Mouse (Mus musculus) cerebellum, adult 11 months (tissue): ENCODE measurements around the gene Arsb.
"Not testable (repeated sequence)": the region's sequence is repeated elsewhere in the genome, so short reads cannot be mapped to it uniquely, and the experiment has no call there.

Experiments used
- DNase-seq: peaks from one replicate; pipeline ENCODE4 v3.0.0; 2022

Gene Arsb

GRCm38 (mm10) chr13:93792945-93793642, 21.7 kb downstream of the Arsb start:
- no peak for DNase-seq

- DNase-seq = no peak
Measured at GRCm38 (mm10) chr13:93793643-93794182, 22.3 kb downstream of the Arsb start.

- DNase-seq = no peak
Measured at GRCm38 (mm10) chr13:93797011-93797600, 25.7 kb downstream of the Arsb start.

DNA sequence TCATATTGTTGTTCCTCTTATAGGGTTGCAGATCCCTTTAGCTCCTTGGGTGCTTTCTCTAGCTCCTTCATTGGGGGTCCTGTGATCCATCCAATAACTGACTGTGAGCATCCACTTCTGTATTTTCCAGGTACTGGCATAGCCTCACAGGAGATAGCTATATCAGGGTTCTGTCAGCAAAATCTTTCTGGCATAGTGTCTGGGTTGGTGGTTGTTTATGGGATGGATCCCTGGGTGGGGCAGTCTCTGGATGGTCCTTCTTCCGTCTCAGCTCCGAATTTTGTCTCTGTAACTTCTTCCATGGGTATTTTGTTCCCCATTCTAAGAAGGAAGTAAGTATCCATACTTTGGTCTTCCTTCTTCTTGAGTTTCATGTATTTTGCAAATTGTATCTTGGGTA, 38.9 kb downstream of the Arsb start:
- not testable (repeated sequence) for DNase-seq

GRCm38 (mm10) chr13:93814081-93814480, 42.7 kb downstream of the Arsb start:
- DNase-seq = no peak

DNA sequence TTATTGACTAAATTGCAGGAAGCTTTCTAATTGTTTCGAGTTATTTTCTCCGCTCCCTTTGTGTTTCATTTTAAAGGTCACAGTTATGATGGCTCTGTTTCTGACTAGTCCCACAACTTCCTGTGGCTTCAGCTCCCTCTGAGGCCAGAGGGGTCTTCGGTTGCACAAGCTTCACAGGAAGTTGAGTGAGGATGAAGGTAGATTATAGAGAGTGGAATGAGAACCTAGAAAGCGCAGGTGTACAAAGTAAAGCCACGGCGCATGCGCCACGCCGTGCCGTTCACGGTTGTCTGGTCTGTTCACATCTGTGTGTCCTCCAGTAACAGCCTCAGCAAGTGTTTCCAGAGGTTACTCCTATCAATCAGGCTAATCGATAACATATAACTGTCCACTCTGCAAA, 43.2 kb downstream of the Arsb start:
- DNase-seq = no peak

DNA sequence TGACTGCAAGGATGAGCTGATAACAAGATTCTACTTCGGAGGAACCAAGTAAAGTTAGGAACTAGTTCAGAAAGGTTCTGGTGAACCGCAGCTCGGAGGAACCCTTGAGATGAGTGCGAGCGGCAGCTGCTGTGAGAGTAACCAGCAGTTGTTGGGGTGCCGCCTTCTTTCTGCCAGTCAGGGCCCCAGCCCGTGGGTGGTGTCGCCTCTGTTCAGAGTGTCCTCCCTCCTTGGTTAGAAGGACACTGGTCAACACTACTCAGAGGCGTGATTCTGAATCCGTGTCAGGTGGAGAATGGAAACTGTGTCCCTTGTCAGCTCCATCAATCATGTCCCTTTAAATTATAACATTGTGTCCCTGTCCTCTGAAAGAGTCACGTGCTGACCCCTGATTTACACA, 43.7 kb downstream of the Arsb start:
- no peak for DNase-seq

GRCm38 (mm10) chr13:93816127-93816526, 44.7 kb downstream of the Arsb start:
- DNase-seq = no peak

DNA sequence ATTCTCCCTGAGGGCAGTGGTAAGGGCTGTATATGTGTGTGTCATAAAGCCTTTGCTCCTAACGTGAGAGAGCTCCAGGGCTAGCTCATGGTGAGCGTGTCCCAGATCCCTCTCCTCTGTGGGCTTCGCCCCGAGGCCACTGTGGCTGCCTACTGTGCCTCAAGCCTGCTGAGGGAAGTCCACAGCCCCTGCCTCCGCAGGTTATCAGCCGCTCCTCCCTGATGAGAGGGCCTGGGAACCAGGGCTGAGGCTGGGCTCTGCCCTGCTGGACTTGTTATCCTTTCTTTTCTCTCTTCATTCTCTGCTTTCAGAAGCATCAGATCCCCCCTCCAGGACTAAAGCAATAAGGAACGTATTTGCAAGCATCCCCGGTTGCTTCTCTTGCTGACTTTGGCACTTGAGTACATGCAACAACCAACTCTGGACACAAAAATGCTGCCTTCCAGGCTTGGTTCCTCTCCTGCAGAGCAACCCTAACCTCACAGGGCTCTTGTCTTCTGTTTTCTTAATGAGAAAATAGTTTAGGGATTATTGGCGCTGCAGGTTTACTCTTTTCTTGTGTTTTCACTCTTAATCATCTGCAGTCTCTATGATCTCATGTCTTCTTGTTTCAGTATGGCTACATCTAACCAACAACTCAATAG, 45.4 kb downstream of the Arsb start:
- no peak for DNase-seq

DNA sequence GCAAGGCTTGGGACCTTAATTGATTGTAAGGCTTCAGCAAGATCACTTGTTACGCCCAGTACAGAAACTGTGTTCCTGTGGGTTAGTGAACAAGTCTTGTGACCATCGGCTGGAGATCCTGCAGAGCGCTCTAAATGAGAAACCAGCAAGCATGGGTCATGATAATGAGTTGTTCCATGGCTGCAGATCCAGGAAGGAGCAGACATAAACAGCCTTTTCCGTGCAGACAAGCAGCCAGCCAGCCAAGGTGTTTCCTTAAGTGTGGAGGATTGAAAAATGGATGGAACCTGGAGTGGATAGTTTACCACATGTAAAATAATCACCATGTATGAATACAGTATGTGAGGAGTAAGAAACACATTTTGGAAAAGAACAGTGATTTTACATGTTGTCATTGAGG, 48.7 kb downstream of the Arsb start:
- no peak for DNase-seq

- DNase-seq = no peak
Measured at GRCm38 (mm10) chr13:93822001-93822400, 50.6 kb downstream of the Arsb start.

DNA sequence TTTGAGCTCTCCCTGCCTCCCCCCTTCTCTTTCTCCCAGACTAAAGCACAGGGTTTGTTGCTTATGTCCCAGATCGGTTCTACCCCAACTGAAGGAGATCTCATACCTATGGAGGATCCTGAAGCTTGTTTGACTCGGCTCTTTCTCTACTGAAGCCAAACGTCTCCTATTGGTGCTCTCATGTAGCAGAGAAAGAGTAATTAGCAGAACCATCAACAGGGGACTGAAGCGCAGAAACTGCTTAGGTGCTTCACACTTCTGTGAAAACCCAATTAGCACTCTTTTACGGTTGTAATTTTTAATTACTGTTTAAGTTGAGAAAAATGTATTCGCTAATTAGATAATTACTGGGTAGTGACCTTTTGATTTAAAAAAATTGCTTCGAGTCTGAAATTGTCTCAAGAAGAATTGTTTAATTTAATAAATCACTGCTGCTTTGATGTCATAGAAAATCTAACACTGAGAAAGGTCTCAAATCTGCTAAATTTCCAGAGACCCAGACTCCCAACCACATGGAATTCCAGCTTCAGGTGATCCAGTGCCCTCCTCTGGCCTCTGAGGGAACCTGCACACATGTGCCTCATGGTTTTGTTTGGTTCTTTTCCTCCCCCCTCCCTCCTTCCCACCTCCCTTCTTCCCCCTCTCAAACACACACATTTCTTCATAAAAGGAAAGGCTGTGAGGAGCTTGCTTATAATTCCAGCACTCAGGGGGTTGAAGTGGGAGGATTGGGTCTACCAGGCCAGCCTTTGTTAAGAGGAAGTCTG, 54.5 kb downstream of the Arsb start:
- DNase-seq = no peak

- DNase-seq = no peak
Measured at GRCm38 (mm10) chr13:93827745-93828144, 56.3 kb downstream of the Arsb start.

DNA sequence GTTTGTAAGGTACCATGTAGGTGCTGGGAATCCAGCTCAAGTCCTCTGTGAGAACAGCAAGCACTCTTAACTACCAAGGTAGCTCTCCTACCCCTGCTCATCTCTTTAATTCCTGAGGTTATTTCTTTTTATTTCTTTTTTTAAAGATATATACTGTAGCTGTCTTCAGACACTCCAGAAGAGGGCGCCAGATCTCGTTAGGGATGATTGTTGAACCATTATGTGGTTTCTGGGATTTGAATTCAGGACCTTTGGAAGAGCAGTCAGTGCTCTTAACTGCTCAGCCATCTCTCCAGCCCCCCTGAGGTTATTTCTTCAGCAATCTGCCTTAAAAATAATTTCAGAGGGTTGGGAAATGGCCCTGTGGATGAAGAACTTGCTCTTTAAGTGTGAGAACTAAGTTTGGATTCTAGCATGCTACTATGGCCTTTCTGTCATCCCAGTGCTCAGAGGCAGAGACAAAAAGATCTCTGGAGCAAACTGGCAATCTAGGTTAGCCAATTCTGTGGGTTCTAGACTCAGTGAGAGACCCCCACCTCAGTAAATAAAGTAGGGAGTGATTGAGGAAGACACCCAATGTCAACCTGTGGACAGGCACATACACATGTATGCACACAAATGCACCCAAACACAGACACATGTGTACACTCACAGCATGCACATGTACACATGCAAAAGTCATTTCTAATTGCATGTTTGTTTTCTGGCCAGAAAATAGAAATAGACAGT, 58.3 kb downstream of the Arsb start:
- DNase-seq = no peak

- DNase-seq = no peak
Measured at GRCm38 (mm10) chr13:93830294-93830645, 58.8 kb downstream of the Arsb start.

- no peak for DNase-seq
Measured at GRCm38 (mm10) chr13:93837481-93838225, 66.2 kb downstream of the Arsb start.

- peak; percentile 42 for DNase-seq
Measured at GRCm38 (mm10) chr13:93838431-93839136, 67.2 kb downstream of the Arsb start.

DNA sequence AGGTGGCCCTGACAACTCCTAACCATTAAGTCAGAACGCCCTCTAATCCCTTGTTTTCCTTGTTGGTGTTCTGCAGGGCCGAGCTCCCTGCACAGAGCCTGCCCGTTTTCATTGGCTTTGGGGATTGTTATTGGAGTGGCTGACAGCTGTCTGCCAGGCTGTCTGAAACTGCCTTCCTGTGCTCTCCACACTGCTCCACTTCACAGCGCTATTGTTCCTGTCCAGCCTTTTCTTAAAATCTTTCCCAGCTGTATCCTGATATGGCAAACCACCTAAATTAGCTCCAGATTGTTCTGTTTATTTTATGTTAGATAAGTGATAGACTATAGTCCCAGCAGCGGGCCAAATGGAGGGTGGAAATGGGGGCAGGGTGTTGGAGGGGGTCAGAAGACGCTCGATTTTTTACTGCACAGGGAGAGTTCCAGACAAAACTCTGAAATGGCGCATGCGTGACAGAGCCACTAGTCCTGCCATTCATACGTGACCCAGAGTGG, 67.8 kb downstream of the Arsb start:
- DNase-seq = no peak

- no peak for DNase-seq
Measured at GRCm38 (mm10) chr13:93839721-93840120, 68.3 kb downstream of the Arsb start.

DNA sequence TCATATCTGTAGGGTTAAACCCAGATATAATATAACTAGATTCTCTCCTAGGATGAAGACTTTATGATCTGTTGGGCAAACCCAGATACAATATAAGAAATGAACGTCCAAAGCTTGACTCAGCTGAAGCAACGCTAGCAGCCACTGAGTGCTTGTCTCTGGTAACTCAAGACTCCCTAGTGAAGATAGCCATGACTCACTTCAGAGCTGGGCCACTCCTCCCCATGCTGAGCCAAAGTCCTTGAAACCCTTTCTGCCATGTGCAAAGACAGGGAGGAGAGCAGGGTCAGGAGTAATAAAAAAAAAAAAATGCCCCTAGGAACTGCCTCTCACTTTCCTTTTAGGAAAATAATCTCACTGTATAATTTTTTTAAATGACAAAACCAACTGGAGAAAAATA, 68.7 kb downstream of the Arsb start:
- DNase-seq = no peak
